Comparison of ENCODE assay signal across 8 mouse cellular contexts in the genomic region with DNA sequence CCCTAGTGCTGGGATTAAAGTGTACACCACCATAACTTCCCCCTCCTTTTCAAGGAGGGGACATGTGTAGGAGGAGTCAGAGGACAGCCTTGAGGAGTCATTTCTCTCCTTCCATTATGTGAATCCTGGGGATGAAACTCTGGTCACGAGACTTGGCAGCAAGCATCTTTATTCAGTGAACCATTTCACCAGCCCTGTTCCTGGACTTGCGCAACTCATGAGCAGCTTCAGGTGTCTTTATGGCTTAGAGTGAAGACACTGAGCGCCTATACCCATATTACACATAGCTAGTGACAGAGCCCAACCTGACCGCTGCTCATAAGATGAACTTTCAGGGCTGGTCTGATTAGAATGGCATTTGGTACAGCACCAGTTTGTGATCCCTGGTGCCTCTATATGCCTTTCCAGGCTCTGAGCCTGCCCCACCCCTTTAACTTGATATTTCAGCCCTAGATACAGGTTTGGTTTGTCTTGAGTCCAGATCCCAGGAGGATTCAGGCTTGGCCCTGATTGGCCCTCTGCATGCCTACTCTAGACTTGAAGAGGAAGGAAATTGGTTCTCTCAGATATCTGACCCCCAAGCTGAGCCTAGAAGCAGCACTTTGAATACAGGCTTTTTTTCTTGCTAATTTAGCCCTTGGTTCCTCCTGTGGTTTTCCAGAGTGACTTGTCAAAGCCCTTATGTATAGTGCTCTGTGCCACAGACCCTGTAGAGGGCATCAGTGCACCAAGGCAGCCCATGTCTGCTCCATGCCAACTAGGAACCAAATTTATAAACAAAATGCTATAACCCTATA. TPM values are rescaled to one million over a fixed set of nuclear protein-coding genes. Genes with fewer than 3 reads are reported as not detected.
A peak's percentile ranks its signal among the peaks of the same experiment; 100 is the strongest.
DNase-seq lines count a peak whose midpoint lies in the region; ATAC-seq and TF ChIP-seq lines count a peak whose summit lies in the region.

No protein-coding gene starts in this region.

- 0 out of 2 replicates have a peak, but pooled peaks cover 2% of the 10 kb centered on the region for H3K79me2 ChIP-seq in CH12.LX (replicated peaks; ENCODE audit: control insufficient read depth, extremely low read depth, insufficient read depth, poor library complexity, severe bottlenecking)

- WGBS in hindbrain, postnatal 0 days = 91% methylated on average over 4 of the region's 4 CpGs
- 91% methylated on average over 4 of the region's 4 CpGs for WGBS in hindbrain, embryonic 10.5 days

- peak; percentile 52 for DNase-seq in hindbrain, postnatal 0 days (ENCODE audit: low spot score)
- DNase-seq in hindbrain, embryonic 10.5 days (ENCODE audit: low spot score) = no peak
- DNase-seq in CH12.LX (ENCODE audit: extremely low read depth) (peak; percentile 91), adipocyte (ENCODE audit: low spot score) (peak; percentile 39)
- peak; percentile 48 for DNase-seq in kidney, postnatal 10 days
- DNase-seq in adrenal gland, adult 18-20 months (ENCODE audit: low spot score in 2 of 2) = no peak
- DNase-seq in testis, postnatal 10 days (ENCODE audit: low spot score) = no peak

- dilution Hi-C loops in CH12.LX (cut with MboI; ENCODE audit: extremely low pct_ligation_motif_present, extremely low pct_unique_long_range_greater_than_20kb, low sequenced_read_pairs) = no loop called here

- H3K9me3 ChIP-seq in hindbrain, postnatal 0 days (ENCODE audit: low read length) = no peaks in the 10 kb centered on the region
- no peaks in the 10 kb centered on the region for H3K9me3 ChIP-seq in hindbrain, embryonic 10.5 days
- H3K9me3 ChIP-seq in CH12.LX (replicated peaks; ENCODE audit: low read length) = no peaks in the 10 kb centered on the region

- H3K27me3 ChIP-seq in hindbrain, postnatal 0 days (ENCODE audit: insufficient read depth, low read length) = no peaks in the 10 kb centered on the region
- H3K27me3 ChIP-seq in hindbrain, embryonic 10.5 days (ENCODE audit: insufficient read depth, poor library complexity, severe bottlenecking) = no peaks in the 10 kb centered on the region
- no peaks in the 10 kb centered on the region for H3K27me3 ChIP-seq in CH12.LX (replicated peaks)

- H3K27ac ChIP-seq in hindbrain, postnatal 0 days = no peak overlapping the region
- H3K27ac ChIP-seq in hindbrain, embryonic 10.5 days = no peak overlapping the region
- no peak overlapping the region; the same call in 1 of the 2 replicates for H3K27ac ChIP-seq in CH12.LX (ENCODE audit: insufficient read depth, low read depth)

- 0 out of 2 replicates have a peak, but pooled peaks have one; percentile 64 for ATAC-seq in hindbrain, postnatal 0 days
- ATAC-seq in activated CD4-positive, CD25-positive, alpha-beta regulatory T cell, adult 4 months = no peak

- peak; percentile 58 for TF ChIP-seq CTCF in hindbrain, postnatal 0 days (IDR thresholded peaks at IDR 0.05; ENCODE audit: low read depth)
- TF ChIP-seq CTCF in CH12.LX (conservative IDR thresholded peaks at IDR 0.05 in 1 of 2, IDR thresholded peaks at IDR 0.05 in 1 of 2; ENCODE audit: low read depth in 2 of 2, low read length in 2 of 2) = peak; percentile 47 to 85; a peak in 3 of 4 replicates

- TF ChIP-seq POLR2A in CH12.LX (IDR thresholded peaks at IDR 0.05; ENCODE audit: low read depth, low read length) = no peak

- TF ChIP-seq RAD21 in CH12.LX (IDR thresholded peaks at IDR 0.05; ENCODE audit: low read depth, low read length) = peak; percentile 89

- H3K9ac ChIP-seq in hindbrain, postnatal 0 days (replicated peaks; ENCODE audit: low read length) = no peak overlapping the region
- H3K9ac ChIP-seq in CH12.LX (ENCODE audit: insufficient read depth, low read depth) = no peak overlapping the region

- no peak overlapping the region for H3K4me2 ChIP-seq in hindbrain, postnatal 0 days (ENCODE audit: low read depth, low read length)
- no peak overlapping the region for H3K4me2 ChIP-seq in CH12.LX (ENCODE audit: insufficient read depth, low read depth, poor library complexity, severe bottlenecking)

- H3K4me1 ChIP-seq in hindbrain, postnatal 0 days (ENCODE audit: insufficient read depth, low read length) = peaks cover 4% of the 10 kb centered on the region; the same call in 1 of the 2 replicates
- H3K4me1 ChIP-seq in hindbrain, embryonic 10.5 days (replicated peaks) = peaks cover 25% of the 10 kb centered on the region
- peaks cover 11 to 79% of the 10 kb centered on the region in 2 experiments; a peak in 3 of 4 replicates for H3K4me1 ChIP-seq in CH12.LX (ENCODE audit: control insufficient read depth in 1 of 2, insufficient read depth in 2 of 2)

- in situ Hi-C loops in CH12.LX (cut with MboI; ENCODE audit: low pct_ligation_motif_present, low pct_unique_long_range_greater_than_20kb, low sequenced_read_pairs) = no loop called here

- H3K4me3 ChIP-seq in hindbrain, postnatal 0 days (ENCODE audit: low read length) = no peak overlapping the region
- H3K4me3 ChIP-seq in hindbrain, embryonic 10.5 days = no peak overlapping the region
- peak overlapping the region in 1 of 3 experiments; percentile 0 for H3K4me3 ChIP-seq in CH12.LX (replicated peaks in 1 of 3; ENCODE audit: low read depth in 2 of 3, low read length in 2 of 3, poor library complexity in 1 of 3)

- TF ChIP-seq EP300 in CH12.LX (IDR thresholded peaks at IDR 0.05; ENCODE audit: low read length) = peak; percentile 51

- no peaks in the 10 kb centered on the region for H3K36me3 ChIP-seq in hindbrain, postnatal 0 days (ENCODE audit: insufficient read depth, low read length)
- no peaks in the 10 kb centered on the region for H3K36me3 ChIP-seq in hindbrain, embryonic 10.5 days
- H3K36me3 ChIP-seq in CH12.LX (replicated peaks in 1 of 2; ENCODE audit: control insufficient read depth in 1 of 2, insufficient read depth in 1 of 2, low read length in 1 of 2) = peaks cover 0 to 28% of the 10 kb centered on the region in 2 experiments

TF ChIP-seq in CH12.LX, 34 proteins besides CTCF, POLR2A, EP300 and RAD21:
- TF ChIP-seq USF1 (IDR thresholded peaks at IDR 0.05; ENCODE audit: low read depth, low read length) = no peak
- peak; percentile 37; the same call in 1 of the 2 replicates for TF ChIP-seq ZC3H11A (IDR thresholded peaks at IDR 0.05; ENCODE audit: low read depth, low read length)
- TF ChIP-seq IRF4 (IDR thresholded peaks at IDR 0.05; ENCODE audit: low read depth, low read length) = peak; percentile 41; the same call in 1 of the 2 replicates
- no peak for TF ChIP-seq KAT2A (IDR thresholded peaks at IDR 0.05; ENCODE audit: insufficient replicate concordance, low read length)
- peak; percentile 83 for TF ChIP-seq ZNF384 (IDR thresholded peaks at IDR 0.05; ENCODE audit: low read depth, low read length)
- no peak for TF ChIP-seq TCF12 (IDR thresholded peaks at IDR 0.05; ENCODE audit: low read depth, low read length)
- TF ChIP-seq ETS1 (conservative IDR thresholded peaks at IDR 0.05; ENCODE audit: low read depth, low read length) = no peak; the same call in 1 of the 2 replicates
- peak; percentile 53; the same call in 1 of the 2 replicates for TF ChIP-seq MYC (IDR thresholded peaks at IDR 0.05; ENCODE audit: low read depth, low read length)
- TF ChIP-seq UBTF (IDR thresholded peaks at IDR 0.05; ENCODE audit: low read depth, low read length) = no peak
- TF ChIP-seq SIN3A (IDR thresholded peaks at IDR 0.05; ENCODE audit: low read length) = no peak
- TF ChIP-seq NELFE (IDR thresholded peaks at IDR 0.05; ENCODE audit: low read depth, low read length) = no peak
- TF ChIP-seq SMC3 (IDR thresholded peaks at IDR 0.05; ENCODE audit: low read depth, low read length) = peak; percentile 77
- peak; percentile 42 for TF ChIP-seq ELF1 (IDR thresholded peaks at IDR 0.05; ENCODE audit: low read depth, low read length)
- TF ChIP-seq POLR2AphosphoS2 (IDR thresholded peaks at IDR 0.05; ENCODE audit: low read depth, low read length) = no peak
- TF ChIP-seq JUN (IDR thresholded peaks at IDR 0.05; ENCODE audit: insufficient read depth, low read depth, low read length) = no peak
- peak; percentile 46; the same call in 1 of the 2 replicates for TF ChIP-seq BHLHE40 (IDR thresholded peaks at IDR 0.05; ENCODE audit: low read depth, low read length)
- TF ChIP-seq ZKSCAN1 (IDR thresholded peaks at IDR 0.05; ENCODE audit: borderline replicate concordance, low read depth, low read length) = no peak
- TF ChIP-seq CHD2 (IDR thresholded peaks at IDR 0.05; ENCODE audit: low read length) = no peak
- no peak for TF ChIP-seq NRF1 (IDR thresholded peaks at IDR 0.05; ENCODE audit: low read depth, low read length)
- TF ChIP-seq MEF2A (IDR thresholded peaks at IDR 0.05; ENCODE audit: borderline replicate concordance, low read depth, low read length) = peak; percentile 67
- TF ChIP-seq PAX5 (IDR thresholded peaks at IDR 0.05; ENCODE audit: low read length) = no peak
- TF ChIP-seq MAZ (IDR thresholded peaks at IDR 0.05; ENCODE audit: low read depth, low read length) = 0 out of 2 replicates have a peak, but pooled peaks have one; percentile 9
- TF ChIP-seq MAX (IDR thresholded peaks at IDR 0.05; ENCODE audit: low read length) = no peak
- 0 out of 2 replicates have a peak, but pooled peaks have one; percentile 27 for TF ChIP-seq JUND (conservative IDR thresholded peaks at IDR 0.05; ENCODE audit: low read depth, low read length)
- no peak for TF ChIP-seq CHD1 (IDR thresholded peaks at IDR 0.05; ENCODE audit: low read depth, low read length)

RNA-seq across cellular contexts. Expression of a gene that starts 48.0 kb away (rescaled TPM):
- 15.6 and 16.9 TPM in 2 replicates for total RNA-seq in hindbrain, postnatal 0 days (2014; rRNA removed)
- 8.4 and 8.7 TPM in 2 replicates for polyA plus RNA-seq in hindbrain, postnatal 0 days (2015; fragmentation: Nextera tagmentation; extraction: Ambion mirVana)
- 4.7 and 6.3 TPM in 2 replicates for polyA plus RNA-seq in hindbrain, embryonic 10.5 days (2016; fragmentation: Nextera tagmentation; extraction: Ambion mirVana)
- 3.2 and 4.2 TPM in 2 replicates for total RNA-seq in CH12.LX (2012; rRNA removed)
- 0.85 and 1.4 TPM in 2 replicates for total RNA-seq in CH12.LX (2014; rRNA removed)
- polyA plus RNA-seq in CH12.LX (2012; ENCODE audit: insufficient read length, low read depth) = 15.8 and 15.9 TPM in 2 replicates
- total RNA-seq in adrenal gland, adult 18-20 months (2021) = 10 to 100 TPM; 21.4 to 33.5 TPM
- polyA plus RNA-seq in activated CD4-positive, CD25-positive, alpha-beta regulatory T cell, adult 4 months (2017; shearing (Covaris generic)) = 1 to 10 TPM; 2.1 to 3.4 TPM

Comparison
In these comparisons a context has a peak if more than half of its experiments do, and no peak if none do; other contexts are left out.
1. DNase-seq: peak in hindbrain, postnatal 0 days (single experiment), CH12.LX (single experiment), adipocyte (single experiment) and kidney, postnatal 10 days (single experiment); none in hindbrain, embryonic 10.5 days (single experiment), adrenal gland, adult 18-20 months (0 of 2) and testis, postnatal 10 days (single experiment).